Mouse (Mus musculus) heart, adult 2 months (tissue): Measurements from ENCODE around the gene Mbnl2. TPM values are rescaled to one million over a fixed set of nuclear protein-coding genes. Genes with fewer than 3 reads are reported as not detected.
A peak's percentile ranks its signal among the peaks of the same experiment; 100 is the strongest.

Experiments used
- DNase-seq, 2 experiments: peaks; one replicate each; pipeline ENCODE4 v3.0.0; 2021
- H3K27ac ChIP-seq: fragments of 200-600 bp; 2 replicates; pipeline ENCODE4 v1.8.1; 2022
- H3K27me3 ChIP-seq: fragments of 200-500 bp; 2 replicates; pipeline ENCODE4 v1.6.1; 2012; ENCODE audit warnings: mild to moderate bottlenecking, low read length, inconsistent platforms, mixed read lengths; ENCODE audit not compliant: control insufficient read depth, insufficient read depth
- H3K36me3 ChIP-seq: fragments of 200-500 bp; 2 replicates; pipeline ENCODE4 v1.6.1; 2012; ENCODE audit warnings: low read length, inconsistent platforms; ENCODE audit not compliant: control insufficient read depth, insufficient read depth
- H3K4me1 ChIP-seq: fragments of 200-500 bp; 2 replicates; pipeline ENCODE4 v1.6.1; 2011; ENCODE audit warnings: low read length; ENCODE audit not compliant: control insufficient read depth, insufficient read depth
- H3K4me3 ChIP-seq: fragments of 200-600 bp; 2 replicates; pipeline ENCODE4 v1.8.1; 2022
- H3K79me2 ChIP-seq: fragments of 200-500 bp; replicated peaks from 2 replicates; pipeline ENCODE4 v1.6.1; 2012; ENCODE audit warnings: mild to moderate bottlenecking, inconsistent platforms, low read length, moderate library complexity, mixed read lengths; ENCODE audit not compliant: control insufficient read depth, insufficient read depth
- H3K9ac ChIP-seq: fragments of 200-500 bp; 2 replicates; pipeline ENCODE4 v1.6.1; 2012; ENCODE audit warnings: low read depth, mild to moderate bottlenecking, control low read depth, inconsistent platforms, low read length, mixed read lengths
- CTCF ChIP-seq: fragments of 200-600 bp; IDR thresholded peaks from 2 replicates; pipeline ENCODE4 v1.8.1; 2022; ENCODE audit warnings: antibody characterized with exemption, mild to moderate bottlenecking, moderate library complexity
- EP300 ChIP-seq: fragments of 200-500 bp; IDR thresholded peaks from 2 replicates; pipeline ENCODE4 v1.6.1; 2011; ENCODE audit warnings: low read depth, low read length, control low read depth; ENCODE audit not compliant: insufficient read depth
- POLR2A ChIP-seq: fragments of 200-500 bp; IDR thresholded peaks from 2 replicates; pipeline ENCODE4 v1.6.1; 2011; ENCODE audit warnings: mild to moderate bottlenecking, low read depth, low read length, control low read depth; ENCODE audit not compliant: insufficient read depth
- WGBS: fragments of 180-500 bp; shearing (Covaris S2); methylation state at CpG from one replicate; pipeline ENCODE4 v1.1.7; 2018; 5-methylcytosine and 5-hydroxymethylcytosine counted together
- intact Hi-C: fragments of 180-260 bp; cut with DNase I; formaldehyde crosslinking; loops from one replicate; pipeline ENCODE4 v1.15.1; 2025
- polyA plus RNA-seq: library from polyadenylated mRNA; depleted of rRNA; stranded (reverse); fragments of >200 nt; gene quantifications from 2 replicates; pipeline ENCODE4 v1.2.3, GENCODE M21; 2012
- total RNA-seq, 2 experiments: library from RNA; stranded (reverse); gene quantifications; 2 replicates each; pipeline ENCODE4 v1.2.3; 2021

The Mbnl2 gene
- total and polyA plus RNA-seq, 3 experiments: 91.1 to 258 (median 221) TPM

DNA sequence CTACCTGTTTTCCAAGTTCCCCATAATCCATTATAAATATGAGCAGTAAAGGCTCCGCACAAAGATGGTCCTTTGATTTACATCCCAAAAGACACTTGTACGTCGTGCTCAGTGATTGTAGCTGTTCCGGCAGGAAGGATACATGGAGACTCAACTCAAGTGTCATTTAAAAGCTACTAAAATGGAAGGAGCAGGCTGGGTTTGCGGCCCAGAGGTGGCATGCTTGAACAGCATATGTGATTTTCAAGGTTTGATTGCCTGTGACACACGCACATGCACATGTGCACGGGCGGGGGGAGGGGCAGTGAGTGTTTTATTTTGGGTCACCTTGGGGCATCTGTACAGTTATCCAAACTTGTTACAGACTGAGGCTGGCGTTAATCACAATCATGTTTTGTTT, 59.9 kb downstream of the Mbnl2 start:
- H3K4me1 ChIP-seq: peaks cover 38% of the 10 kb centered on the region
- peaks cover 47% of the 10 kb centered on the region for H3K36me3 ChIP-seq
- WGBS: 62% methylated on average over 9 of the region's 9 CpGs
- intact Hi-C loops: loop anchor here (5.0 kb wide), 2 partner anchors 52 to 58 kb away; partner anchors contain the start of gene Mbnl2
- no peak for TF ChIP-seq CTCF
- TF ChIP-seq POLR2A: no peak
- 0 out of 2 replicates have a peak, but pooled peaks have one; percentile 14 for TF ChIP-seq EP300
- H3K4me3 ChIP-seq: no peak overlapping the region
- peaks cover 8% of the 10 kb centered on the region for H3K79me2 ChIP-seq
- no peak for DNase-seq
- H3K9ac ChIP-seq: no peak overlapping the region
- H3K27ac ChIP-seq: no peak overlapping the region
- H3K27me3 ChIP-seq: no peaks in the 10 kb centered on the region

DNA sequence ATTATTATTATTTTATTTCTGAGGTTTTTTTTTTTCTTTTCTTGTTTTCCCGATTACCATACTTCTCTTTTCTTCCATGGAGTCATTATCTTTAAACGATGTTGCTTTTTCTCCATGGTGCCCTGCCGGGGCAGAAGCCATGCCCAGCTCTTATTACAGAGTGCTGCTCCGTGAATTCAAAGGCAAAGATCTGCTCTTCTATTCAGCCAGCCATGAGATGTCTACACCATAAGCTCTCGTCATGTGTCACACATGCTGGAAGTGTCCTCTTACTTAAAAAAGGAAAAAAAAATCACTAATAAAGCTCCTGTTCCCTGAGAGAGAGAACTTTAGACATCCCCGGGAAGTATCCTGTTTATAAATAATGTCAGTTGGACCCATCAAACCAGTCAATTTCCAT, 60.4 kb downstream of the Mbnl2 start:
- no peaks in the 10 kb centered on the region for H3K27me3 ChIP-seq
- H3K79me2 ChIP-seq: peaks cover 11% of the 10 kb centered on the region
- no peak for DNase-seq
- intact Hi-C loops: loop anchor here (2.0 to 5.0 kb wide), 4 partner anchors 19 to 59 kb away; partner anchors contain the start of gene Mbnl2
- H3K9ac ChIP-seq: no peak overlapping the region
- whole genome bisulfite sequencing: 48% methylated on average over 6 of the region's 6 CpGs
- H3K27ac ChIP-seq: peak overlapping the region; percentile 69
- peaks cover 50% of the 10 kb centered on the region for H3K36me3 ChIP-seq
- peaks cover 33% of the 10 kb centered on the region for H3K4me1 ChIP-seq
- no peak for TF ChIP-seq POLR2A
- no peak for TF ChIP-seq CTCF
- no peak for TF ChIP-seq EP300
- no peak overlapping the region for H3K4me3 ChIP-seq

DNA sequence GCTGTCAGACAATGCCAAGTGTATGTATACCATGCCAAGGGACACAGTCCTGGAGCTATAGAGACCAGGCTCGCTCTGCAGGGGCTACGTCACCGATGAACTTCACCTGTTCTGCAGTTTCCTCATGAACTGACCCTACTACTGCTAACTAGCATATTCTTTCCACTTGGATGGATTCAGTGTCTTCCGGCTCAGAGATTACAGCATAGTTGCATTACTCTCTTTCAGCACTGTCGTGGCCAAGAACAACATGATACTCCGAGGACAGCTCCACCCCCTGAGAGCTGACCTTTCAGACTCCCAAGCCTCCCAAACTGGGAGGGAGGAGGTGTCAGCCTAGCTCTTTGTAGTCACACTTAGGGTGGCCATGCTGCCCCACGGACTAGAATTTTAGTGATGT, 60.9 kb downstream of the Mbnl2 start:
- peak; percentile 71 to 86 for DNase-seq
- H3K4me1 ChIP-seq: peaks cover 34% of the 10 kb centered on the region
- H3K9ac ChIP-seq: no peak overlapping the region
- H3K4me3 ChIP-seq: no peak overlapping the region
- no peaks in the 10 kb centered on the region for H3K27me3 ChIP-seq
- peak overlapping the region; percentile 69 for H3K27ac ChIP-seq
- H3K79me2 ChIP-seq: peaks cover 11% of the 10 kb centered on the region
- intact Hi-C loops: loop anchor here (2.0 to 5.0 kb wide), 4 partner anchors 18 to 59 kb away; partner anchors contain the start of gene Mbnl2
- H3K36me3 ChIP-seq: peaks cover 54% of the 10 kb centered on the region
- 12% methylated on average over 7 of the region's 7 CpGs for WGBS
- no peak for TF ChIP-seq CTCF
- peak; percentile 92 for TF ChIP-seq EP300

DNA sequence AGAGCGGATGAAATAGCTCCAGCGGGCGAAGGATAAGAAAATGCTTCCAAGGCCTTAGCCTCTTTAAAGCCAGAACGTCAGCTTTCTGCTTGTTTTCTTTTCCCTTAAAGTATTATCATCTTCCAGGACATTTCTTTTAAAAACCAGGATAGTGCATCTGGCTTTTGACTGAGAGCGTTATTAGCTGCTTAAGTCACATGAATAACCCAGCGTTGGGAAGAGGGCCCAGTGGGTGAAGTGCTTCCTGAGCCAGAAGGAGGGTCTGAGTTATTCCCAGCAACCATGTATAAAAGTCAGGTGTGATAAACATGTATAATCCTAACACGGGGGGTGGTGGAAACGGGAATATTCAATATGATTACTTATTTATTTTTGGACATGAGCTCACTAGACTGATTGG, 61.4 kb downstream of the Mbnl2 start:
- no peak overlapping the region for H3K9ac ChIP-seq
- WGBS: 32% methylated on average over 8 of the region's 8 CpGs
- H3K36me3 ChIP-seq: peaks cover 54% of the 10 kb centered on the region
- TF ChIP-seq POLR2A (no peak), EP300 (no peak), CTCF (no peak)
- H3K79me2 ChIP-seq: peaks cover 12% of the 10 kb centered on the region
- intact Hi-C loops: loop anchor here (2.0 to 5.0 kb wide), 4 partner anchors 18 to 60 kb away; partner anchors contain the start of gene Mbnl2
- peak overlapping the region; percentile 69 for H3K27ac ChIP-seq
- no peaks in the 10 kb centered on the region for H3K27me3 ChIP-seq
- H3K4me3 ChIP-seq: no peak overlapping the region
- peaks cover 37% of the 10 kb centered on the region for H3K4me1 ChIP-seq
- no peak for DNase-seq

DNA sequence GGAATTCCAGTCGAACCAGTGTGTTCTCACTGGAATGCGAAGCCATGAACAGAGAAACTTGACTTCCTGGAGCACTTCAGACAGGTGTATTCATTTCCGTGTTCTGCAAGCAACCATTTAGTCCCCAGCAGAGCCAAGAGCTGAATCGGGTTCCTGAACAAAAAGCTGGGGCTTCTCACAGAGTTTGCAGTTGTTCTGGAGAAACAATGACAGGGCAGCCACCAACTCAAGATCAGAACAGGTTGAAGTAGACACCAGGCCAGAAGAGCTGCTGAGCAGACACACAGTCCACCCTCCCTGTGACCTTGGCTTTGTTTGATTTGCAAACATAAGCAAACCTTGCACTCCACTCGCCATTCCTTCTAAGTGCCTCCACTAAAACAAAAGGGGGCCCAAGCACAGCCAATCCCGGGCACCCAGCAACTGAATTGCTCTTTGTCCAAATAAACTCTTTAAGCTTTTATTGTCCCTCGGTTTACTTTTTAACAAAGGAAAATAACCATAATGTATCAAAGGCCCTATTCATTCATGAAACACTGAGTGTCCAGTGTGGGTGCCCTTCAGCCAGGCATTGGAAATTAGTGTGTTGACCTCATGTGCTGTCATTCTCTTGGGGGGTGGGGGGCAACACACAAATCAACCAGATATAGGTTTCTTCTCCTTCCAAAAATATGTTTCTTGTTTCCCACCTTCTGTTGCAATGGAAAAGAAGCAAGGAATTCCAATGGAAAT, 62.4 kb downstream of the Mbnl2 start:
- intact Hi-C loops: loop anchor here (2.0 to 5.0 kb wide), 4 partner anchors 17 to 61 kb away; partner anchors contain the start of gene Mbnl2
- Histone ChIP-seq H3K27ac (peak overlapping the region; percentile 69), H3K4me3 (no peak overlapping the region), H3K79me2 (peaks cover 12% of the 10 kb centered on the region), H3K4me1 (peaks cover 40% of the 10 kb centered on the region), H3K9ac (no peak overlapping the region), H3K27me3 (no peaks in the 10 kb centered on the region), H3K36me3 (peaks cover 58% of the 10 kb centered on the region)
- 49% methylated on average over 7 of the region's 7 CpGs for WGBS
- TF ChIP-seq CTCF (no peak), POLR2A (no peak), EP300 (no peak)
- DNase-seq: no peak

DNA sequence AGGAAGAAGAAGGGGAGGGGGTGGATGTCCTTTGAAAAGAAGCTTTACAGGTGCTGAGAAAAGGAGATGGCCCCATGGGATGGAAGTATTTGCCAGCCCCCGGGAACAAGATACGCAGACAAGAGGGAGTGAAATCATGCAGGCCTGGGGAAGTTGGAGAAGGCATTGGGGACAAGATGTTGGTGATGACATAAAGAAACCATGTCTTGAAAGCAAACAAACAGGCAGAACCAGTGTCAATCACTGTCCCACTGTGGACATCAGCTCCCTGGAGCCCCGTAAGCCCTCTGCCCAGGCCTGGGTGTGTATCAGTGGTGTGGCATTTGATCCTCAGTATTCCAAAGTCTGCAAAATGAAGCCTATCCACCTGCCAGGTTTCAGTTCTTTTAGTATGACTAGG, 63.2 kb downstream of the Mbnl2 start:
- intact Hi-C loops: loop anchor here (5.0 kb wide), 2 partner anchors 49 to 61 kb away; partner anchors contain the start of gene Mbnl2
- H3K27ac ChIP-seq: peak overlapping the region; percentile 26

More for the DNA sequence above, 63.2 kb downstream of the Mbnl2 start:
- 63% methylated on average over 3 of the region's 3 CpGs for WGBS
- Histone ChIP-seq H3K79me2 (peaks cover 12% of the 10 kb centered on the region), H3K9ac (no peak overlapping the region), H3K36me3 (peaks cover 60% of the 10 kb centered on the region), H3K4me1 (peaks cover 39% of the 10 kb centered on the region), H3K27me3 (no peaks in the 10 kb centered on the region), H3K4me3 (no peak overlapping the region)
- TF ChIP-seq CTCF (no peak), POLR2A (no peak), EP300 (no peak)
- DNase-seq: no peak
